In the genomic region with DNA sequence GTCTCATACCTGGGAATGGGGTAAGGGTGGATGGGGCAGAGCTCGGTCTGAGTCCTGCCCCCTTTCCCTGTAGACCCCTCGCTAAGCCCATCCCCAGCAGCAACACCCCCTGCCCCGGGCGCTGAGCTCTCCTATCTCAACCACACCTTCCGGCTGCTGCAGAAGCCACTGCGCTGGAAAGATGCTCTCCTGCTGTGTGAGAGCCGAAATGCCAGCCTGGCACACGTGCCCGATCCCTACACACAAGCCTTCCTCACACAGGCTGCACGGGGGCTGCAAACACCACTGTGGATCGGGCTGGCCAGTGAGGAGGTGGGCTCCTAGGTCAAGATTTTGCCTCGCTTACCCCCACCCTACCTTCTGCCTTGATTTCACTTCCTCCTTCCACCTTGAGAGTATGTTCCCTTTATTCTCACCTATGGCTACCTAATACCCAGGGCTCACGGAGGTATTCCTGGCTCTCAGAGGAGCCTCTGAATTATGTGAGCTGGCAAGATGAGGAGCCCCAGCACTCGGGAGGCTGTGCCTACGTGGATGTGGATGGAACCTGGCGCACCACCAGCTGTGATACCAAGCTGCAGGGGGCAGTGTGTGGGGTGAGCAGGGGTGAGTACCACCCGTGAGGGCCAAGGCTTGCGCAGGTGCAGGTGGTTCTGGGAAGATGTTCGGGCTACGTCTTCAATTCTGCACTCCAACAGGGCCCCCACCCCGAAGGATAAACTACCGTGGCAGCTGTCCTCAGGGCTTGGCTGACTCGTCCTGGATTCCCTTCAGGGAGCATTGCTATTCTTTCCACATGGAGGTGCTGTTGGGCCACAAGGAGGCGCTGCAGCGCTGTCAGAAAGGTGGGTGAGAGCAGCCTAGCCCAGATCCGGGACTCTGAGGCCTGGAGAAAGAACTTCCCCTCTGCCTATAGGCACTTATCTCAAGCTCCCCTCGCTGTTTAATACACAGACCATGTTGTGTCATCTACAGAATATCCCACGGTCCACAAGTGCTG, we compare ENCODE assay signal across 8 mouse cellular contexts. TPM values are rescaled to one million over a fixed set of nuclear protein-coding genes. Genes with fewer than 3 reads are reported as not detected.
A peak's percentile ranks its signal among the peaks of the same experiment; 100 is the strongest.
DNase-seq lines count a peak whose midpoint lies in the region; TF ChIP-seq lines count a peak whose summit lies in the region.

No protein-coding gene starts in this region.

- peaks cover 51% of the 10 kb centered on the region for H3K27me3 ChIP-seq in megakaryocyte, embryonic 14.5 days (replicated peaks)

- no peaks in the 10 kb centered on the region for H3K9me3 ChIP-seq in megakaryocyte, embryonic 14.5 days

- peak overlapping the region; percentile 28 for H3K4me3 ChIP-seq in left cerebral cortex, adult 2 months
- H3K4me3 ChIP-seq in megakaryocyte, embryonic 14.5 days (replicated peaks): peak overlapping the region; percentile 81

- peak; percentile 93 for TF ChIP-seq CTCF in left cerebral cortex, adult 2 months (IDR thresholded peaks at IDR 0.05)

- H3K36me3 ChIP-seq in megakaryocyte, embryonic 14.5 days (replicated peaks; ENCODE audit: low read length): no peaks in the 10 kb centered on the region

- DNase-seq in adipocyte (ENCODE audit: low spot score): peak; percentile 83
- DNase-seq in cerebellum, postnatal 4 days (ENCODE audit: low spot score in 2 of 2): peak; percentile 82 to 92
- peak; percentile 60 to 75 for DNase-seq in gastrocnemius, adult 8-10 months (ENCODE audit: low spot score in 2 of 2)
- DNase-seq in hindlimb bud, embryonic 11.5 days (ENCODE audit: extremely low spot score, low read depth, low spot score): peak; percentile 42
- DNase-seq in left cerebral cortex, adult 2 months (ENCODE audit: extremely low spot score in 1 of 2, low spot score in 2 of 2): peak; percentile 82 to 87
- peak; percentile 95 for DNase-seq in right cerebral cortex, postnatal 14 days
- DNase-seq in urinary bladder, postnatal 25 days (ENCODE audit: low spot score): peak; percentile 86

- H3K27ac ChIP-seq in left cerebral cortex, adult 2 months: peak overlapping the region; percentile 40

- intact Hi-C loops in left cerebral cortex, adult 2 months (cut with DNase I): loop anchor here (1.0 to 10.0 kb wide), 3 partner anchors 245 to 667 kb away; no protein-coding TSS in a partner anchor

- peaks cover 14% of the 10 kb centered on the region for H3K4me1 ChIP-seq in megakaryocyte, embryonic 14.5 days

RNA-seq across cellular contexts. Expression of gene Mrc2, which starts 55.0 kb away (rescaled TPM):
- 1 to 10 TPM; 5.2 to 7.6 (median 6.0) TPM for total RNA-seq in gastrocnemius, adult 8-10 months (2022)
- 1 to 10 TPM; 5.1 to 7.2 TPM for total RNA-seq in left cerebral cortex, adult 2 months (2021)
- polyA plus RNA-seq in megakaryocyte, embryonic 14.5 days (2012; ENCODE audit: insufficient read depth, low replicate concordance): 0.81 and 0.97 TPM in 2 replicates

Comparison
In these comparisons a context has a peak if more than half of its experiments do, and no peak if none do; other contexts are left out.
1. Peak in every context shown above with its lines: DNase-seq, H3K4me3 ChIP-seq and H3K27ac ChIP-seq.
2. DNase-seq: peak in every context shown above with its lines; median percentile 95 in right cerebral cortex, postnatal 14 days; 87 in cerebellum, postnatal 4 days; 86 in urinary bladder, postnatal 25 days; 84 in left cerebral cortex, adult 2 months; 83 in adipocyte; 68 in gastrocnemius, adult 8-10 months; 42 in hindlimb bud, embryonic 11.5 days.